14 mouse cellular contexts compared by ENCODE assay signal in genomic region chr4:49539665-49540064, GRCm38 (mm10). TPM values are rescaled to one million over a fixed set of nuclear protein-coding genes. Genes with fewer than 3 reads are reported as not detected.
DNase-seq lines count a peak whose midpoint lies in the region; ATAC-seq and TF ChIP-seq lines count a peak whose summit lies in the region.
"Had no signal": no experiment of that assay in that cellular context is flagged by ENCODE, and none has a peak within 500 bp of the region (broad histone marks: within the 10 kb centered on the region; RNA-seq: fewer than 3 reads in every experiment).

No protein-coding gene starts in this region.

- no peak overlapping the region for H3K4me3 ChIP-seq in heart, embryonic 12.5 days
- H3K4me3 ChIP-seq in heart, adult 2 months = no peak overlapping the region
- H3K4me3 ChIP-seq: embryonic facial prominence, embryonic 13.5 days; forebrain, embryonic 12.5 days; kidney, embryonic 15.5 days; midbrain, embryonic 10.5 days had no signal

- 36% methylated on average over 6 of the region's 6 CpGs for WGBS in heart, embryonic 12.5 days
- WGBS in heart, adult 2 months = 23% methylated on average over 6 of the region's 6 CpGs

- no peak for DNase-seq in heart, adult 2 months
- peak; percentile 49 for DNase-seq in 416B (ENCODE audit: low read depth)
- peak; percentile 20 for DNase-seq in adipocyte (ENCODE audit: low spot score)
- DNase-seq in heart, postnatal 4 days = peak; percentile 45
- no peak for DNase-seq in left cerebral cortex, adult 8-10 months (ENCODE audit: low spot score in 2 of 2)
- no peak for DNase-seq in layer of hippocampus, adult 11-12 months (ENCODE audit: low spot score)
- DNase-seq: layer of hippocampus, postnatal 36 days had no signal

- TF ChIP-seq CTCF in heart, adult 2 months (IDR thresholded peaks at IDR 0.05) = no peak

- no peaks in the 10 kb centered on the region for H3K9me3 ChIP-seq in heart, embryonic 12.5 days (replicated peaks)
- H3K9me3 ChIP-seq: embryonic facial prominence, embryonic 13.5 days; forebrain, embryonic 12.5 days; kidney, embryonic 15.5 days; midbrain, embryonic 10.5 days had no signal

- 0 out of 2 replicates have a peak, but pooled peaks have one; percentile 57 for ATAC-seq in heart, embryonic 12.5 days (ENCODE audit: insufficient number of reproducible peaks, low FRiP score)
- ATAC-seq: inflammation-experienced regulatory T-cells, adult 6 months had no signal

- no peak for TF ChIP-seq POLR2A in heart, adult 2 months (IDR thresholded peaks at IDR 0.05; ENCODE audit: insufficient read depth, low read depth, low read length)

- no peak overlapping the region for H3K9ac ChIP-seq in heart, embryonic 12.5 days
- H3K9ac ChIP-seq in heart, adult 2 months (ENCODE audit: low read depth, low read length) = no peak overlapping the region
- H3K9ac ChIP-seq: embryonic facial prominence, embryonic 13.5 days; forebrain, embryonic 12.5 days; kidney, embryonic 15.5 days had no signal

- H3K36me3 ChIP-seq in heart, embryonic 12.5 days = no peaks in the 10 kb centered on the region
- H3K36me3 ChIP-seq in heart, adult 2 months (ENCODE audit: control insufficient read depth, insufficient read depth, low read length) = peaks cover 2% of the 10 kb centered on the region; the same call in 1 of the 2 replicates
- H3K36me3 ChIP-seq: embryonic facial prominence, embryonic 13.5 days; forebrain, embryonic 12.5 days; kidney, embryonic 15.5 days; midbrain, embryonic 10.5 days had no signal

- intact Hi-C loops in heart, adult 2 months (cut with DNase I) = no loop called here

- no peak overlapping the region for H3K4me2 ChIP-seq in heart, embryonic 12.5 days
- H3K4me2 ChIP-seq: embryonic facial prominence, embryonic 13.5 days; forebrain, embryonic 12.5 days; kidney, embryonic 15.5 days had no signal

- no peaks in the 10 kb centered on the region for H3K27me3 ChIP-seq in heart, embryonic 12.5 days (replicated peaks)
- no peaks in the 10 kb centered on the region for H3K27me3 ChIP-seq in heart, adult 2 months (ENCODE audit: control insufficient read depth, insufficient read depth, low read length)
- H3K27me3 ChIP-seq: CH12.LX; embryonic facial prominence, embryonic 13.5 days; forebrain, embryonic 12.5 days; kidney, embryonic 15.5 days had no signal

- H3K27ac ChIP-seq in heart, embryonic 12.5 days (ENCODE audit: poor library complexity, severe bottlenecking) = no peak overlapping the region
- no peak overlapping the region for H3K27ac ChIP-seq in heart, adult 2 months
- H3K27ac ChIP-seq: embryonic facial prominence, embryonic 13.5 days; forebrain, embryonic 12.5 days; kidney, embryonic 15.5 days; midbrain, embryonic 10.5 days had no signal

- no peak for TF ChIP-seq EP300 in heart, adult 2 months (IDR thresholded peaks at IDR 0.05; ENCODE audit: insufficient read depth, low read depth, low read length)

- no peaks in the 10 kb centered on the region for H3K79me2 ChIP-seq in heart, adult 2 months (replicated peaks; ENCODE audit: control insufficient read depth, insufficient read depth, low read length)

- H3K4me1 ChIP-seq in heart, embryonic 12.5 days (replicated peaks) = peaks cover 7% of the 10 kb centered on the region
- no peaks in the 10 kb centered on the region for H3K4me1 ChIP-seq in heart, adult 2 months (ENCODE audit: control insufficient read depth, insufficient read depth, low read length)
- H3K4me1 ChIP-seq: embryonic facial prominence, embryonic 13.5 days; forebrain, embryonic 12.5 days; kidney, embryonic 15.5 days; midbrain, embryonic 10.5 days had no signal

RNA-seq across cellular contexts. Expression of gene Aldob, which starts 9.7 kb away (rescaled TPM):
- polyA plus RNA-seq in heart, embryonic 12.5 days (2016; fragmentation: Nextera tagmentation; extraction: Ambion mirVana) = 0.39 and 0.42 TPM in 2 replicates
- total RNA-seq in heart, adult 2 months (2021) = 1 to 10 TPM; 2.0 to 3.9 TPM
- polyA plus RNA-seq in heart, adult 2 months (2012; rRNA removed) = 0.72 and 5.9 TPM in 2 replicates
- under 1 TPM; 0.17 to 0.20 TPM for total RNA-seq in heart, postnatal 4 days (2021)
- 1 to 10 TPM; 1.9 to 3.6 (median 2.5) TPM for total RNA-seq in left cerebral cortex, adult 8-10 months (2022)
- total RNA-seq: CH12.LX had no signal
- polyA plus RNA-seq: embryonic facial prominence, embryonic 13.5 days; inflammation-experienced regulatory T-cells, adult 6 months; midbrain, embryonic 10.5 days had no signal

RNA-seq across cellular contexts. Expression of gene Zfp189, which starts 18.7 kb away (rescaled TPM):
- 8.0 and 8.3 TPM in 2 replicates for polyA plus RNA-seq in heart, embryonic 12.5 days (2016; fragmentation: Nextera tagmentation; extraction: Ambion mirVana)
- 1 to 10 TPM; 6.2 to 6.5 TPM for total RNA-seq in heart, adult 2 months (2021)
- 1.3 and 2.1 TPM in 2 replicates for polyA plus RNA-seq in heart, adult 2 months (2012; rRNA removed)
- total RNA-seq in heart, postnatal 4 days (2021) = 1 to 10 TPM; 5.6 to 6.6 TPM
- 10 to 100 TPM; 11.0 to 13.2 (median 11.6) TPM for total RNA-seq in left cerebral cortex, adult 8-10 months (2022)

RNA-seq across cellular contexts. Expression of gene Mrpl50, which starts 18.8 kb away (rescaled TPM):
- polyA plus RNA-seq in heart, embryonic 12.5 days (2016; fragmentation: Nextera tagmentation; extraction: Ambion mirVana) = 69.1 and 71.4 TPM in 2 replicates
- 10 to 100 TPM; 46.1 to 51.1 TPM for total RNA-seq in heart, adult 2 months (2021)
- polyA plus RNA-seq in heart, adult 2 months (2012; rRNA removed) = 11.5 and 22.1 TPM in 2 replicates
- 10 to 100 TPM; 36.3 to 37.0 TPM for total RNA-seq in heart, postnatal 4 days (2021)
- 10 to 100 TPM; 27.8 to 33.3 (median 29.2) TPM for total RNA-seq in left cerebral cortex, adult 8-10 months (2022)

RNA-seq across cellular contexts. Expression of gene Baat, which starts 33.3 kb away (rescaled TPM):
- polyA plus RNA-seq in heart, embryonic 12.5 days (2016; fragmentation: Nextera tagmentation; extraction: Ambion mirVana) = not detected in 2 replicates
- total RNA-seq in heart, adult 2 months (2021) = under 1 TPM in 1 of 2 experiments, not detected in 1; 0.29 TPM
- polyA plus RNA-seq in heart, adult 2 months (2012; rRNA removed) = not detected in 2 replicates
- under 1 TPM in 1 of 2 experiments, not detected in 1; 0.20 TPM for total RNA-seq in heart, postnatal 4 days (2021)
- total RNA-seq in left cerebral cortex, adult 8-10 months (2022) = under 1 TPM in 3 of 4 experiments, not detected in 1; 0.19 to 0.27 (median 0.24) TPM
- polyA plus RNA-seq: embryonic facial prominence, embryonic 13.5 days; inflammation-experienced regulatory T-cells, adult 6 months had no signal

RNA-seq across cellular contexts. Expression of gene Tmem246, which starts 58.0 kb away (rescaled TPM):
- 47.5 and 48.0 TPM in 2 replicates for polyA plus RNA-seq in heart, embryonic 12.5 days (2016; fragmentation: Nextera tagmentation; extraction: Ambion mirVana)
- total RNA-seq in heart, adult 2 months (2021) = 10 to 100 TPM; 53.5 to 61.8 TPM
- 77.3 and 106 TPM in 2 replicates for polyA plus RNA-seq in heart, adult 2 months (2012; rRNA removed)
- total RNA-seq in heart, postnatal 4 days (2021) = 10 to 100 TPM; 44.3 to 48.3 TPM
- 10 to 100 TPM; 70.3 to 77.8 (median 74.8) TPM for total RNA-seq in left cerebral cortex, adult 8-10 months (2022)
- polyA plus RNA-seq: inflammation-experienced regulatory T-cells, adult 6 months had no signal

Comparison
In these comparisons a context has a peak if more than half of its experiments do, and no peak if none do; other contexts are left out.
1. DNase-seq: peak in 416B (single experiment), adipocyte (single experiment) and heart, postnatal 4 days (single experiment); none in heart, adult 2 months (0 of 2), left cerebral cortex, adult 8-10 months (0 of 2) and layer of hippocampus, adult 11-12 months (single experiment).